Comparison of ENCODE assay signal across 9 mouse cellular contexts in the genomic region with DNA sequence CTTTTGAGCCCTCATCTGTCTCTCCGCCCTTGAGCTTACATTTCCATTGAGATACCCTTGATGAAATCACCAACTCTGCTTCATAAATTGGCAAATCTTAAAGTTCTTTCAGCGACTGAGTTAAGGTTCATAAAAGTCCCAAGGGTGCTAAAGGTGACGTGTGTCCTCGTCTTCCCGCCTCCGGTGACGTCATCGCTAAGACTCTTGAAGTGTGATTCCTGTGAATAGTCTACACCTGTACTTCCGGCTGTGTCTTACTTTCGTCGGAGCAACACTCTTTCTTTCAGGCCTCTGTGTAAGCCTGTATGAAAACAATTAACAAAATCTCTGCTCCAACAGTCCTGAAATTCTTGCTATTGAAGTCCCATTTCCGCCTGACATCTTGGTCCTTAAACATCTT.
"Had no signal": no experiment of that assay in that cellular context is flagged by ENCODE, and none has a peak within 500 bp of the region (broad histone marks: within the 10 kb centered on the region; RNA-seq: fewer than 3 reads in every experiment).

No protein-coding gene starts in this region.

- H3K9ac ChIP-seq: limb, embryonic 13.5 days; liver, embryonic 12.5 days; liver, embryonic 15.5 days; midbrain, embryonic 13.5 days had no signal

- H3K36me3 ChIP-seq: limb, embryonic 10.5 days; limb, embryonic 13.5 days; liver, embryonic 12.5 days; liver, embryonic 15.5 days; midbrain, embryonic 10.5 days; midbrain, embryonic 13.5 days had no signal

- H3K27ac ChIP-seq: kidney, postnatal 0 days; layer of hippocampus, adult 2 months; limb, embryonic 10.5 days; limb, embryonic 13.5 days; liver, embryonic 12.5 days; liver, embryonic 15.5 days; midbrain, embryonic 10.5 days; midbrain, embryonic 13.5 days; stomach, postnatal 0 days had no signal

- H3K4me1 ChIP-seq: limb, embryonic 10.5 days; limb, embryonic 13.5 days; liver, embryonic 12.5 days; liver, embryonic 15.5 days; midbrain, embryonic 10.5 days; midbrain, embryonic 13.5 days had no signal

- H3K9me3 ChIP-seq: limb, embryonic 10.5 days; limb, embryonic 13.5 days; liver, embryonic 12.5 days; liver, embryonic 15.5 days; midbrain, embryonic 10.5 days; midbrain, embryonic 13.5 days had no signal

- H3K4me2 ChIP-seq: limb, embryonic 13.5 days; liver, embryonic 12.5 days; liver, embryonic 15.5 days; midbrain, embryonic 13.5 days had no signal

- H3K27me3 ChIP-seq: limb, embryonic 13.5 days; liver, embryonic 12.5 days; liver, embryonic 15.5 days; midbrain, embryonic 13.5 days had no signal

- H3K4me3 ChIP-seq: layer of hippocampus, adult 2 months; limb, embryonic 10.5 days; limb, embryonic 13.5 days; liver, embryonic 12.5 days; liver, embryonic 15.5 days; midbrain, embryonic 10.5 days; midbrain, embryonic 13.5 days had no signal
